Mouse (Mus musculus) embryonic facial prominence, embryonic 11.5 days (tissue): Measurements from ENCODE around the gene Tigit. TPM values are rescaled to one million over a fixed set of nuclear protein-coding genes. Genes with fewer than 3 reads are reported as not detected.

ENCODE experiments used
- ATAC-seq: fragments of 200-750 bp; cut with Nextera tagmentation; replicated peaks from 2 replicates; pipeline ENCODE4 v1.8.0; 2017; ENCODE audit warnings: low read depth; ENCODE audit not compliant: insufficient number of reproducible peaks, low FRiP score, low TSS enrichment
- DNase-seq: peaks from one replicate; pipeline ENCODE4 v3.0.0-alpha.2; 2015; ENCODE audit warnings: low spot score
- H3K27ac ChIP-seq: fragments of 300-500 bp; sonication (generic); replicated peaks from 2 replicates; pipeline ENCODE4 v1.5.1; 2014; ENCODE audit warnings: mild to moderate bottlenecking, low read depth, low read length, control low read depth
- H3K27me3 ChIP-seq: fragments of 300-500 bp; sonication (generic); 2 replicates; pipeline ENCODE4 v1.6.1; 2014; ENCODE audit warnings: mild to moderate bottlenecking, low read length, moderate library complexity, mixed read lengths; ENCODE audit not compliant: control insufficient read depth, insufficient read depth
- H3K36me3 ChIP-seq: fragments of 300-500 bp; sonication (generic); replicated peaks from 2 replicates; pipeline ENCODE4 v1.6.1; 2014; ENCODE audit warnings: low read depth, mild to moderate bottlenecking, low read length, moderate library complexity, mixed read lengths; ENCODE audit not compliant: control insufficient read depth, insufficient read depth
- H3K4me1 ChIP-seq: fragments of 300-500 bp; sonication (generic); 2 replicates; pipeline ENCODE4 v1.6.1; 2014; ENCODE audit warnings: low read length, mixed read lengths; ENCODE audit not compliant: control insufficient read depth, insufficient read depth
- H3K4me2 ChIP-seq: fragments of 300-500 bp; sonication (generic); 2 replicates; pipeline ENCODE4 v1.6.1; 2014; ENCODE audit warnings: low read depth, mild to moderate bottlenecking, control low read depth, low read length, moderate library complexity
- H3K4me3 ChIP-seq: fragments of 300-500 bp; sonication (generic); 2 replicates; pipeline ENCODE4 v1.5.1; 2014; ENCODE audit warnings: low read depth, low read length, control low read depth
- H3K9ac ChIP-seq: fragments of 300-500 bp; sonication (generic); replicated peaks from 2 replicates; pipeline ENCODE4 v1.6.1; 2014; ENCODE audit warnings: mild to moderate bottlenecking, control low read depth, low read length
- H3K9me3 ChIP-seq: fragments of 300-500 bp; sonication (generic); replicated peaks from 2 replicates; pipeline ENCODE4 v1.6.1; 2016; ENCODE audit warnings: mild to moderate bottlenecking, low read length, inconsistent platforms, mixed read lengths; ENCODE audit not compliant: control insufficient read depth
- WGBS: fragments of 180-500 bp; shearing (Covaris S2); extraction: QIAGEN DNeasy Blood & Tissue Kit; methylation state at CpG from one replicate; pipeline ENCODE4 v1.1.7; 2014; 5-methylcytosine and 5-hydroxymethylcytosine counted together
- polyA plus RNA-seq: library from polyadenylated mRNA; unstranded; fragments of >200 nt; fragmentation: Nextera tagmentation; extraction: Ambion mirVana; gene quantifications from 2 replicates; pipeline ENCODE4 v1.2.1, GENCODE M21; 2014

Tigit gene
- polyA plus RNA-seq, 1 experiment from 2014 or later, result 0.31 TPM

DNA sequence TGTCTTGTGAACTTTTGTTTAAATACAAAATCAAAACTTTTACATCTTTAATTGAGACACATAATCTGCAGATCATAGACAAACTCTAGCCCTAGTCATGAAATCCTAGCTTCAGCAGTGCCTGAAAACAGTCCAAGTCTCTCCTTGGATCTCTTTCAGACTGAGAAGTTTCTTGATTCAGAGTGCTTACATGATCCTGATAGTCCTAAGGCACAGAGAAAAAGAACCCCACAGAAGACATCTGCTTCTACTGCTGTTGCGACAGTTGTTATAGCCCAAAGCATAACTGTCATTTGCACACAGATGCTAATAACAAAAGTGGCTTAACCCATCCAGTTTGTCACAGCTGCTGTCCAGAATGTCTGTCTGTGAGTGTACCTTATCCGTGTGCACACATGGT is 38.7 kb downstream of the Tigit start:
- 68% methylated on average over 2 of the region's 2 CpGs for WGBS
- DNase-seq (no peak), ATAC-seq (no peak)
- Histone ChIP-seq H3K4me2 (no peak overlapping the region), H3K36me3 (no peaks in the 10 kb centered on the region), H3K9me3 (no peaks in the 10 kb centered on the region), H3K4me3 (no peak overlapping the region), H3K4me1 (no peaks in the 10 kb centered on the region), H3K27ac (no peak overlapping the region), H3K9ac (no peak overlapping the region), H3K27me3 (no peaks in the 10 kb centered on the region)

DNA sequence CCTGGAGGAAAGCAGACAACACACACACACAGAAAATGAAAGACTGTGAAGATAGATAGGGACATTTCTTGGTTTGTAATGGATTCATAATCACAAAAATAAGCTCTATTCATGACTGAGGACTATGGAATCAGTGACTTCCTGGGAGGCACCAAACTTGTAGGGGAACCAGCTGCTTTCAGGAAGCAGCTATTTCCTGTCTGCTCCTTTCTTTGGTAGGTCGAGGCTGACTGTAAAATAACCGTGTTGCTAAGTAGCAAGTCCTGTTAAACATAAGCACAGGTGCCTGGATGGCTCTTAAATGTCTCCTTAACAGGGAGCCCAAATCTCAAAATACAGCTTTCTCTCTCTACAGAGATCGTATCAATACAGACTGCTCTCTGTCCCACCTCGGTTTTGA is 39.1 kb downstream of the Tigit start:
- no peak for ATAC-seq
- Histone ChIP-seq H3K4me2 (no peak overlapping the region), H3K36me3 (no peaks in the 10 kb centered on the region), H3K4me1 (no peaks in the 10 kb centered on the region), H3K27me3 (no peaks in the 10 kb centered on the region), H3K9me3 (no peaks in the 10 kb centered on the region), H3K4me3 (no peak overlapping the region), H3K9ac (no peak overlapping the region), H3K27ac (no peak overlapping the region)
- WGBS, result 63% methylated on average over 4 of the region's 4 CpGs
- DNase-seq, result no peak

DNA sequence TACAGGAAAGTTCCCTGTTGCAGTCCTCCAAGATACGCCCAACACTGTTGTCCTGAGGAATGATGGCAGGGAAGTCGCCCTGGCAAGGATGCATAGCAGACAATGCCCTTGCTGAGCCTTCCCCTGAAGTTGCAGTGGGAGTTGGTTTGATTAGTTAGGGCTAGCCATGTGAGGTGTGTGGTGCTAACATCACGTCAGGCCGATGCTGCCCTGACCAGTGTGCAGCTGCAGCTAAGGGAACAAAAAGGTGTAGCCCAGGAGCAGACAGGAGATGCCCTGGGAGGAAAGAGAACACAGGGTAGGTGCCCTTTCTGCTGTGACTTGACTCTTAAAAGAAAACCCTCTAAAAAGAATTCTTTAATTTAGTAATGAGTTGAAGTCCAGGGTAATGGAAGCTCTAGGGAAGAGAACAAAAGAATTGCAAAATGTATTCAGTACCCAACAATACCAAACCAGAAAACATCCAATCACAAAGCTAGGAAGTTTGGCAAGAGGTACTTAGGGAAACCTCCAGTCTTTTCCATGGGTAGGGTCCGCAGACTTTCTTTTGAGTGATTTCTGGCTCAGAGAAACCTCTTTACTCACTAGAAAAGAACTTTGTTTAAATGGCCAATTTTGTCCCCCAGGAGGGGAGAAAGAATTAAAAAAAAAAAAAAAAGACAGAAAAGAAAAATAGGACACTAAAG is 40.5 kb downstream of the Tigit start:
- Histone ChIP-seq H3K4me2 (no peak overlapping the region), H3K9me3 (no peaks in the 10 kb centered on the region), H3K27ac (no peak overlapping the region), H3K27me3 (no peaks in the 10 kb centered on the region), H3K4me1 (no peaks in the 10 kb centered on the region), H3K4me3 (no peak overlapping the region), H3K9ac (no peak overlapping the region), H3K36me3 (no peaks in the 10 kb centered on the region)
- 66% methylated on average over 5 of the region's 5 CpGs for WGBS
- DNase-seq, result peak; percentile 38
- ATAC-seq, result no peak; the same call in 1 of the 2 replicates

- H3K9ac ChIP-seq, result no peak overlapping the region
- H3K4me3 ChIP-seq, result no peak overlapping the region
- DNase-seq (no peak), ATAC-seq (no peak)
- H3K4me2 ChIP-seq, result no peak overlapping the region
- no peaks in the 10 kb centered on the region for H3K27me3 ChIP-seq
- no peak overlapping the region for H3K27ac ChIP-seq
- H3K36me3 ChIP-seq, result no peaks in the 10 kb centered on the region
- WGBS, result 25% methylated on average over 2 of the region's 2 CpGs
- H3K4me1 ChIP-seq, result no peaks in the 10 kb centered on the region
- H3K9me3 ChIP-seq, result no peaks in the 10 kb centered on the region
Observed at GRCm38 (mm10) chr16:43620359-43620758, 43.6 kb downstream of the Tigit start.

GRCm38 (mm10) chr16:43619277-43619676 is 44.7 kb downstream of the Tigit start:
- Histone ChIP-seq H3K4me1 (no peaks in the 10 kb centered on the region), H3K27me3 (no peaks in the 10 kb centered on the region), H3K27ac (no peak overlapping the region), H3K4me2 (no peak overlapping the region), H3K36me3 (no peaks in the 10 kb centered on the region), H3K4me3 (no peak overlapping the region), H3K9ac (no peak overlapping the region), H3K9me3 (no peaks in the 10 kb centered on the region)
- WGBS, result 44% methylated on average over 6 of the region's 6 CpGs
- ATAC-seq (no peak), DNase-seq (no peak)

DNA sequence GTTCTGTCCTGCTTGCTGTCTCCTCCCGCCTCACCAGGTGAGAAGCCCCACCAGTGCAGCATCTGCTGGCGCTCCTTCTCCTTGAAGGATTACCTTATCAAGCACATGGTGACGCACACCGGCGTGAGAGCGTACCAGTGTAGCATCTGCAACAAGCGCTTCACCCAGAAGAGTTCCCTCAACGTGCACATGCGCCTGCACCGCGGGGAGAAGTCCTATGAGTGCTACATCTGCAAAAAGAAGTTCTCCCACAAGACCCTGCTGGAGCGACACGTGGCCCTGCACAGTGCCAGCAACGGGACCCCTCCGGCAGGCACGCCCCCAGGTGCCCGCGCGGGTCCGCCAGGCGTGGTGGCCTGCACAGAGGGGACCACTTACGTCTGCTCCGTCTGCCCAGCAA is 45.7 kb downstream of the Tigit start:
- no peak overlapping the region for H3K9ac ChIP-seq
- H3K36me3 ChIP-seq, result no peaks in the 10 kb centered on the region
- H3K4me3 ChIP-seq, result no peak overlapping the region
- no peak for DNase-seq
- WGBS, result 88% methylated on average over 23 of the region's 23 CpGs
- H3K9me3 ChIP-seq, result no peaks in the 10 kb centered on the region
- no peak for ATAC-seq
- no peaks in the 10 kb centered on the region for H3K4me1 ChIP-seq
- H3K27ac ChIP-seq, result no peak overlapping the region
- H3K27me3 ChIP-seq, result no peaks in the 10 kb centered on the region
- H3K4me2 ChIP-seq, result no peak overlapping the region

DNA sequence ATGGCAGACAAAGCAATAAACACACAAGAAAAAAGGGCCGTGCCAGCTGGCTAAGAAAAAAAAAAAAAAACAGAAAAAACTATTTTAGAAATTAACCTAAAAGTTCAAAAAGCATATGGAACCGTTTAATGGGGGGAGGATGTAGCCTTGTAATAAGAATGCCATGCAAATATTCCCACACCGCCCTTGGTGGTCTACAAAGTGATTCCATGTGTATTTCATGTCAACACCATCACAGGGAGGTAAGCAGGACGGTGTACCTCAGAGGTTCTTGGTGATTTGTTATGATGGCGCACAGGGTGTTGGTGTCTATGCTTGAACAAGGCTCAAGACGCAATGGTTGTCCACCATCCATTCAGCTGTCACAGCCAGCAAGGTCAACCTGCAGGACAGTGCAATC is 46.6 kb downstream of the Tigit start:
- peak; percentile 65; the same call in 1 of the 2 replicates for ATAC-seq
- H3K9ac ChIP-seq, result no peak overlapping the region
- no peak overlapping the region for H3K27ac ChIP-seq
- no peaks in the 10 kb centered on the region for H3K4me1 ChIP-seq
- H3K9me3 ChIP-seq, result no peaks in the 10 kb centered on the region
- no peak overlapping the region for H3K4me3 ChIP-seq
- H3K36me3 ChIP-seq, result no peaks in the 10 kb centered on the region
- H3K27me3 ChIP-seq, result no peaks in the 10 kb centered on the region
- no peak overlapping the region for H3K4me2 ChIP-seq
- DNase-seq, result peak; percentile 82
- 47% methylated on average over 6 of the region's 6 CpGs for WGBS

DNA sequence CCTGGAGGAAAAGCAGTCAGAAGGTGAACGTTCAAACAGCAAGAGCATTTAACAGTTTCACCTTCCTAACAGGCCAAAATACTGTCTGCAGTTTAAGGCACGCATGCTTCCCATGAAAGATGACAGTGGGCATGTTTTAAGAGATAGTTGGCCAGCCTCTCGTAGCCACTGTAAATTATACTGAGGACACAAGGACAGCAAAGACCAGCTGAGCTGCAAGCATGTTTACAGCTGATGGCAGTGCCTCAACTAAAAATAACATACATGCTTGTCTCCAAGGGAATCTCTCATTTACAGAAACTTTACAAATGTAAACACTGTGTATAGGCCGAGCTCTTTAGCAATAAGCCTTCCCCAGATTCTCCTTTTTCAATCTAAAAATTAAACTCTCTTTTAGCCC is 47.6 kb downstream of the Tigit start:
- Histone ChIP-seq H3K4me1 (no peaks in the 10 kb centered on the region), H3K4me3 (no peak overlapping the region), H3K9me3 (no peaks in the 10 kb centered on the region), H3K4me2 (no peak overlapping the region), H3K27ac (no peak overlapping the region), H3K9ac (no peak overlapping the region), H3K27me3 (no peaks in the 10 kb centered on the region), H3K36me3 (no peaks in the 10 kb centered on the region)
- ATAC-seq, result no peak
- whole genome bisulfite sequencing, result 56% methylated on average over 4 of the region's 4 CpGs
- DNase-seq, result no peak
